Mouse (Mus musculus) myocyte (in vitro differentiated cells): ENCODE data around the gene Card14.

Experiments
- MYOD1 ChIP-seq, 3 experiments: IDR thresholded peaks; one replicate each; pipeline ENCODE4 v1.6.1; 2011; ENCODE audit warnings: control low read depth in 2 of 3, low read depth in 2 of 3, mild to moderate bottlenecking in 2 of 3, moderate library complexity in 1 of 3; ENCODE audit not compliant: insufficient read length in 2 of 3, control insufficient read depth in 1 of 3
- POLR2A ChIP-seq: IDR thresholded peaks from one replicate; pipeline ENCODE4 v1.6.1; 2011; ENCODE audit warnings: low read depth, mild to moderate bottlenecking, control low read depth, moderate library complexity; ENCODE audit not compliant: insufficient read length
- POLR2AphosphoS2 ChIP-seq: IDR thresholded peaks from one replicate; pipeline ENCODE4 v1.6.1; 2011; ENCODE audit warnings: low read depth, control low read depth; ENCODE audit not compliant: insufficient read length
- TCF12 ChIP-seq: IDR thresholded peaks from one replicate; pipeline ENCODE4 v1.6.1; 2011; ENCODE audit warnings: mild to moderate bottlenecking, control low read depth; ENCODE audit not compliant: poor library complexity, insufficient read depth, severe bottlenecking

GRCm38 (mm10) chr11:119258216-119258571 is 49.4 kb upstream of the Card14 start:
- TF ChIP-seq MYOD1 (IDR thresholded peaks at IDR 0.05; ENCODE audit: control insufficient read depth in 1 of 3, insufficient read length in 2 of 3, low read depth in 2 of 3): no peak
- no peak for TF ChIP-seq TCF12
- TF ChIP-seq POLR2A: no peak
- no peak for TF ChIP-seq POLR2AphosphoS2
